Mouse (Mus musculus): ENCODE measurements at regions not wholly inside any gene's neighbourhood (a gene's known extent, or its start where the extent isn't known, plus 50 kb on each side); places are given as distances from the start of the nearest gene placed in this dataset.
"Not testable (repeated sequence)": the region's sequence is repeated elsewhere in the genome, so short reads cannot be mapped to it uniquely, and the experiment has no call there.

DNA sequence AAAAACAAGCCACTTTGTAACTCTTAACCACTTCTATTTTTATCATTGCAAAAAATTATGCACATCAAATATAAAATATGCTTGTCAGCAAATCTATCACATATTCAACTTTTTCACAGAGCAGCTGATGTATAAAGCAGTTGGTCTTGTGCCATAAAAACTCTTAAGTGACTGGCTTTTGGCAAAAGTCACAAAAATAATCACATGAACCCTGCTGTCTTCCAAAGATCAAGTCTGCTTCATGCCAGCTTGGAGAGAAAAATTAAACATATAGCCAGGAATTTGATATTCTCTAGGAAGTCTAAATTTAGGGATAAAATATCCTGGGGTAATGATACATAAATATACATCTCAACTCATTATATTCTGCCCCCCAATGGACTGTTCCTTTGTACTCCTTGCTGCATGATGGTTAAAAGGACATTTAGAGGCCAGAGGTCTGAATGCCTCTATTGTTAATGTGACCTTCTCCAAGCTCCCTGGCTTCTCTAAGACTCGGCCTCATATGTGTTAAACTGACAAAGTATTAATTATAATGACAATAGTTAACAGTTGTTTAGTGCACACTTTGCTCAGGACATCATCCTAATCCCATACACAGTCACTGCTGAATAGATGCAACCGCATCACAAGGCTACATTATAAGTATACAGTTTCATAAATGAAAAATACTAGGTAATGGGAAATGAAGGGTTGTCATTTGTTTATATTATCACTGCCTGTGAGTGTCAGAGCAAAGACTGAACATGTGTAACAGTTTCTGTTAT, 422.9 kb upstream of the Hs3st1 start:
- H3K4me2 ChIP-seq = no peak overlapping the region
- 73% methylated on average over 2 of the region's 2 CpGs for WGBS
- ATAC-seq (replicated peaks; ENCODE audit: insufficient number of reproducible peaks, insufficient read depth, low FRiP score, low read depth) = no peak
- H3K36me3 ChIP-seq = no peaks in the 10 kb centered on the region
- no peak overlapping the region for H3K27ac ChIP-seq
- no peak overlapping the region for H3K9ac ChIP-seq
- no peaks in the 10 kb centered on the region for H3K27me3 ChIP-seq
- no peaks in the 10 kb centered on the region for H3K9me3 ChIP-seq (replicated peaks)
- no peak overlapping the region for H3K4me3 ChIP-seq
- H3K4me1 ChIP-seq (replicated peaks) = no peaks in the 10 kb centered on the region

DNA sequence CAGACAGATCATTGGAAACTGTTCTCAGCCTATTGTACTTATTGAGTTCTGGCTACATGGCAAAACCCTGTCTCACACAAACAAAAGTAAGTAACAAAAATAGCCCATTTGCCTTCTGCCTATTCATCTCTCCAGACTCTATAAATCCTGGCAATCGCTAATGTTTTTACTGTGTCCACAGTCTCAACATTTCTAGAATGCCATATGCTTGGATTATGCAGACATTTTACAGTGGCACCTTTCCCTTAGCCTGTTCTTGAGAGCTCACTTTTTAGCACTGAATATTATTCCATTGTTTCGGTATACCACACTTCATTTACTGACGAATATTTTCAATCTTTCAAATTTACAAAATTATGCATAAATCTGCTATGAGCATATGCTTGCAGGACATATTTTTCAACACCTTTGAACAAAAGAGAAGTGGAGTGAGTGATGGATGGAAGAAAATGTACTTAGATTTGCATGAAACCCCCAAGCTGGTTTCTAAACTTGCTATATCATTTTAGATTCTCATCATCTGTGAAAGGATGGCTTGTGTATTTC, 381.5 kb upstream of the Hs3st1 start:
- Histone ChIP-seq H3K4me2 (no peak overlapping the region), H3K9me3 (replicated peaks) (no peaks in the 10 kb centered on the region), H3K27ac (no peak overlapping the region), H3K36me3 (no peaks in the 10 kb centered on the region), H3K4me1 (replicated peaks) (no peaks in the 10 kb centered on the region), H3K27me3 (no peaks in the 10 kb centered on the region), H3K9ac (no peak overlapping the region), H3K4me3 (no peak overlapping the region)
- no peak for ATAC-seq (replicated peaks; ENCODE audit: insufficient number of reproducible peaks, insufficient read depth, low FRiP score, low read depth)
- WGBS = 79% methylated on average over 3 of the region's 3 CpGs

- Histone ChIP-seq H3K9ac (no peak overlapping the region), H3K27ac (no peak overlapping the region), H3K4me3 (no peak overlapping the region), H3K4me1 (replicated peaks) (no peaks in the 10 kb centered on the region), H3K4me2 (no peak overlapping the region), H3K36me3 (no peaks in the 10 kb centered on the region), H3K9me3 (replicated peaks) (no peaks in the 10 kb centered on the region), H3K27me3 (no peaks in the 10 kb centered on the region)
- ATAC-seq (replicated peaks; ENCODE audit: insufficient number of reproducible peaks, insufficient read depth, low FRiP score, low read depth) = no peak
- 56% methylated on average over 1 of the region's 1 CpGs for WGBS
Observed at GRCm38 (mm10) chr5:40124337-40124736, 369.1 kb upstream of the Hs3st1 start.

GRCm38 (mm10) chr5:40116849-40117248, 361.6 kb upstream of the Hs3st1 start:
- Histone ChIP-seq H3K36me3 (no peaks in the 10 kb centered on the region), H3K4me1 (replicated peaks) (no peaks in the 10 kb centered on the region), H3K27ac (no peak overlapping the region), H3K9me3 (replicated peaks) (no peaks in the 10 kb centered on the region), H3K9ac (no peak overlapping the region), H3K4me2 (no peak overlapping the region), H3K27me3 (no peaks in the 10 kb centered on the region), H3K4me3 (no peak overlapping the region)
- no peak for ATAC-seq (replicated peaks; ENCODE audit: insufficient number of reproducible peaks, insufficient read depth, low FRiP score, low read depth)

GRCm38 (mm10) chr5:40089576-40089975, 334.3 kb upstream of the Hs3st1 start:
- 84% methylated on average over 5 of the region's 5 CpGs for WGBS
- not testable (repeated sequence) for H3K27ac ChIP-seq; ATAC-seq (replicated peaks; ENCODE audit: insufficient number of reproducible peaks, insufficient read depth, low FRiP score, low read depth); H3K4me3 ChIP-seq; H3K9ac ChIP-seq; H3K9me3 ChIP-seq (replicated peaks); H3K4me2 ChIP-seq; H3K4me1 ChIP-seq (replicated peaks); H3K36me3 ChIP-seq; H3K27me3 ChIP-seq

DNA sequence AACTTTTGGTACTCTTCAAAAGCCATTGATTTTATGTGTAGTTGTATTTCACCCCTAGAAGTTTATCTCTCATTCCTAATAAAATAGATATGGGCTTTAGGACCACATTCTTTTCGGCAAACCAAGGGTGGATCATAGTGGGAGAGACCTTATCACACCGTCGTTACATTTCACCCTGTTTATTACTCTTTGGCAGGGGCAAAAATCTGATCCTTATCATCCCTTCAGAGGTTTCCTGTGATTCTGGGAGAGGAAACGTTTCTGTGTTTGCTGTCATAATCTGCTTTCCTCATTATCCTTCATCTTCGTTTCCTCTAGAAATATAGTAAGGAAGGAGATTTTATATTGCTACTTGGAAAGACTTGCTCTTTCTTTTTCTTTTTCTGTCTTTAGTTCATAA, 290.0 kb upstream of the Hs3st1 start:
- no peak for ATAC-seq (replicated peaks; ENCODE audit: insufficient number of reproducible peaks, insufficient read depth, low FRiP score, low read depth)
- Histone ChIP-seq H3K4me2 (no peak overlapping the region), H3K9ac (no peak overlapping the region), H3K27me3 (no peaks in the 10 kb centered on the region), H3K4me3 (no peak overlapping the region), H3K9me3 (replicated peaks) (no peaks in the 10 kb centered on the region), H3K36me3 (no peaks in the 10 kb centered on the region), H3K27ac (no peak overlapping the region), H3K4me1 (replicated peaks) (no peaks in the 10 kb centered on the region)
- WGBS = 41% methylated on average over 5 of the region's 5 CpGs

GRCm38 (mm10) chr5:40034452-40034851, 279.2 kb upstream of the Hs3st1 start:
- Histone ChIP-seq H3K4me3 (no peak overlapping the region), H3K36me3 (no peaks in the 10 kb centered on the region), H3K4me1 (replicated peaks) (no peaks in the 10 kb centered on the region), H3K27ac (no peak overlapping the region), H3K9ac (no peak overlapping the region), H3K9me3 (replicated peaks) (no peaks in the 10 kb centered on the region; the same call in none of the 2 replicates), H3K4me2 (no peak overlapping the region), H3K27me3 (no peaks in the 10 kb centered on the region)
- WGBS = 70% methylated on average over 5 of the region's 5 CpGs
- ATAC-seq (replicated peaks; ENCODE audit: insufficient number of reproducible peaks, insufficient read depth, low FRiP score, low read depth) = no peak

DNA sequence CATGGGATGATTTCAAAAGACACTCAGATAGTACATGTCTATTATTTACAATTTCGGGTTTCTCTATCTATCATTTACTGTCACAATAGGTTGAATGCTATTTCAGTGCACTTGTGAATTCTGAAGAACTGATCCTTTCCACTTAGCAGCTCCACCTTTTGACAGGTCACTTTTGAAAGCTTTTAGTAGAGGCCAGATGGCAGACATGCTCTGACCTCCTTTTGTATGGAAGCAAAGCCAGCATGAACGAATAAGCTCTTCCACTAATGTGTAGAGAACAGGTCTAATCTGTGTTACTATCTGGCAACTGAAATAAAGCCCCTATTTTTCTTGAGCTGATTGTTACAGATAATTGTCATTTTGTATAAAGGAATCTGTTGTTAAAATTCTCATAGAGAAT, 278.4 kb upstream of the Hs3st1 start:
- H3K4me2 ChIP-seq = no peak overlapping the region
- H3K9ac ChIP-seq = no peak overlapping the region
- 63% methylated on average over 2 of the region's 2 CpGs for whole genome bisulfite sequencing
- H3K4me3 ChIP-seq = no peak overlapping the region
- H3K36me3 ChIP-seq = no peaks in the 10 kb centered on the region
- no peaks in the 10 kb centered on the region; the same call in none of the 2 replicates for H3K9me3 ChIP-seq (replicated peaks)
- no peak for ATAC-seq (replicated peaks; ENCODE audit: insufficient number of reproducible peaks, insufficient read depth, low FRiP score, low read depth)
- H3K27me3 ChIP-seq = no peaks in the 10 kb centered on the region
- no peaks in the 10 kb centered on the region for H3K4me1 ChIP-seq (replicated peaks)
- H3K27ac ChIP-seq = no peak overlapping the region

DNA sequence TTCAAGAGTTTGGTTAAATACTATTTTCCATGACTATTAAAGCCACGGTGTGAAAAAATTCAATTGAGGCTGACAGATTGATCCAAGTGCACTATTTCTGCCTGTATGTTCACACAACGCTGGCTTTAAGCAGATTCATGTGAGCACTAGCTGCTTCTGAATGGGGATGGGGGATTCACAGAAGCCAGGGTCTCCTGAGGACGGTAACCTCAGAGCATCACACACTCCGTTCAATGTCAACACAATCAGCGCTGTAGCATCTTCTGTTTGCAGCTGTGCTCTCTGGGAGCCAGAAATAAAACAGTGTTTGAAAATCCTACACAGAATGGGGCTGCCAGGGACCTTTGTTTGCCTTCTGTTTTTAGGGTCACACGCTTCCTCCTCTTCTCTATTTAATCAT, 275.0 kb upstream of the Hs3st1 start:
- WGBS = 76% methylated on average over 6 of the region's 6 CpGs
- no peak overlapping the region for H3K4me2 ChIP-seq
- no peaks in the 10 kb centered on the region for H3K27me3 ChIP-seq
- H3K4me3 ChIP-seq = no peak overlapping the region
- H3K27ac ChIP-seq = no peak overlapping the region
- ATAC-seq (replicated peaks; ENCODE audit: insufficient number of reproducible peaks, insufficient read depth, low FRiP score, low read depth) = no peak
- no peaks in the 10 kb centered on the region for H3K36me3 ChIP-seq
- no peaks in the 10 kb centered on the region; the same call in none of the 2 replicates for H3K9me3 ChIP-seq (replicated peaks)
- no peaks in the 10 kb centered on the region for H3K4me1 ChIP-seq (replicated peaks)
- H3K9ac ChIP-seq = no peak overlapping the region

DNA sequence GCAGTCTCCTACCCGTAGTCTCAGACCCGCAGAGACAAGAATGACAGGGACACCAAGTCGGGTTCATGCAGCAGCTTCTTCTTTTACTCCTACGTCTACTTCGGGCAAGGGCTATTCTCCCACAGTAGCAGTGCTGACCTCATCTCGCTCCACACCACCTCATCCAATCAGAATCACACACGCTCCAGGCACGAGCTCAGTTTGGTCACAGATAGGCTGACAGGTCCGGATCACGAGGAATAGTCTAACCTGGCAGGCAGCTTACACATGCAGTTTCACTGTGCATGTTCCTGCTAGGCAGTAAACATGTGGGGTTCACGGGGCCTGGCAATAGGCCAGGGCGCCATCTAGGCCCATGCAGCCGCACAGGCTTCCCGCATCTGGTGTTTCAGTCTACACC, 260.7 kb upstream of the Hs3st1 start:
- H3K9me3 ChIP-seq (replicated peaks) = no peaks in the 10 kb centered on the region
- H3K4me3 ChIP-seq = no peak overlapping the region
- H3K36me3 ChIP-seq = no peaks in the 10 kb centered on the region
- no peaks in the 10 kb centered on the region for H3K4me1 ChIP-seq (replicated peaks)
- no peaks in the 10 kb centered on the region for H3K27me3 ChIP-seq
- 79% methylated on average over 14 of the region's 14 CpGs for WGBS
- no peak for ATAC-seq (replicated peaks; ENCODE audit: insufficient number of reproducible peaks, insufficient read depth, low FRiP score, low read depth)
- H3K27ac ChIP-seq = no peak overlapping the region
- H3K4me2 ChIP-seq = no peak overlapping the region
- no peak overlapping the region for H3K9ac ChIP-seq

DNA sequence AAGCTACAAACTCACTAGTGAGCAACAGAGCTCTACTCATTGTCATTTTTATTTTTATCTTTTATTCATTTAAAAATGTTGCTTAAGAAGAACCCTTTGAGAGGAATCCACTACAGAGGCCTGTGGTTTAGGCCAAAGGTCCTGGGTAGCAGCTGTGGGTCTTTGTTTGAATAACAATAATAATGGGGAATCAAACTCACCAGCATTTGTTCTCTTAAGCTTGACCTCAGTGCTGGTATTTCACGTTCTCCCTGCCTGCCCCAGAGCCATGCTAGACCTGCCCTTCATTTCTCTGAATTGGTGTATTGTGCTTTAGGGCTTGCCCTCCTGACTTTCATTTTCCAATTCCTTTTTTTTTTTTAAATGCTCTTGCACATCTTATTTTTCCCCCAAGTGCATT, 232.8 kb upstream of the Hs3st1 start:
- ATAC-seq (replicated peaks; ENCODE audit: insufficient number of reproducible peaks, insufficient read depth, low FRiP score, low read depth) = no peak

DNA sequence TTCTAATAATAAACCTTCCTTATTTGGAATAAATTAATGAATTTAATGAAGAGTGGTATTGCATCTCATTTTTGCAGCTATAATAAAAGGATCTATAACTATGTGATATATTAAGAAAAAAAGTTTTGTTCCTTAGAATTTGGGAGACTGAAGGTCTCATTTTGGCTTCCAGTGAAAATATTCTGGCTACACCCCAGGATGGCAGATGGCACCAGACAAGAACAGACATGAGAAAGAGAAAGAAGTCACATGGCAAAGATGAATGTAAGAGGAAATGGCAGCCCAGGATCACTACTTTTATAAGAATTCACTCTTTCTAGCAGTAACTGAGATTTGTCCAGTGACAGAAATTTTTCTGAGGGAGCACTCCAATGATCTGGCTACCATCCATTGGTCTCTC, 209.1 kb upstream of the Hs3st1 start:
- Histone ChIP-seq H3K4me2 (no peak overlapping the region), H3K36me3 (no peaks in the 10 kb centered on the region), H3K4me1 (replicated peaks) (no peaks in the 10 kb centered on the region), H3K27ac (no peak overlapping the region), H3K4me3 (no peak overlapping the region), H3K9ac (no peak overlapping the region), H3K9me3 (replicated peaks) (no peaks in the 10 kb centered on the region), H3K27me3 (no peaks in the 10 kb centered on the region)
- no peak for ATAC-seq (replicated peaks; ENCODE audit: insufficient number of reproducible peaks, insufficient read depth, low FRiP score, low read depth)

More for the DNA sequence above, 232.8 kb upstream of the Hs3st1 start:
- Histone ChIP-seq H3K4me3 (no peak overlapping the region), H3K27me3 (no peaks in the 10 kb centered on the region), H3K27ac (no peak overlapping the region), H3K4me1 (replicated peaks) (no peaks in the 10 kb centered on the region), H3K9me3 (replicated peaks) (no peaks in the 10 kb centered on the region), H3K9ac (no peak overlapping the region), H3K4me2 (no peak overlapping the region), H3K36me3 (no peaks in the 10 kb centered on the region)
- WGBS = 17% methylated on average over 1 of the region's 1 CpGs

Measured in heart, embryonic 15.5 days (tissue).